In the genomic region with DNA sequence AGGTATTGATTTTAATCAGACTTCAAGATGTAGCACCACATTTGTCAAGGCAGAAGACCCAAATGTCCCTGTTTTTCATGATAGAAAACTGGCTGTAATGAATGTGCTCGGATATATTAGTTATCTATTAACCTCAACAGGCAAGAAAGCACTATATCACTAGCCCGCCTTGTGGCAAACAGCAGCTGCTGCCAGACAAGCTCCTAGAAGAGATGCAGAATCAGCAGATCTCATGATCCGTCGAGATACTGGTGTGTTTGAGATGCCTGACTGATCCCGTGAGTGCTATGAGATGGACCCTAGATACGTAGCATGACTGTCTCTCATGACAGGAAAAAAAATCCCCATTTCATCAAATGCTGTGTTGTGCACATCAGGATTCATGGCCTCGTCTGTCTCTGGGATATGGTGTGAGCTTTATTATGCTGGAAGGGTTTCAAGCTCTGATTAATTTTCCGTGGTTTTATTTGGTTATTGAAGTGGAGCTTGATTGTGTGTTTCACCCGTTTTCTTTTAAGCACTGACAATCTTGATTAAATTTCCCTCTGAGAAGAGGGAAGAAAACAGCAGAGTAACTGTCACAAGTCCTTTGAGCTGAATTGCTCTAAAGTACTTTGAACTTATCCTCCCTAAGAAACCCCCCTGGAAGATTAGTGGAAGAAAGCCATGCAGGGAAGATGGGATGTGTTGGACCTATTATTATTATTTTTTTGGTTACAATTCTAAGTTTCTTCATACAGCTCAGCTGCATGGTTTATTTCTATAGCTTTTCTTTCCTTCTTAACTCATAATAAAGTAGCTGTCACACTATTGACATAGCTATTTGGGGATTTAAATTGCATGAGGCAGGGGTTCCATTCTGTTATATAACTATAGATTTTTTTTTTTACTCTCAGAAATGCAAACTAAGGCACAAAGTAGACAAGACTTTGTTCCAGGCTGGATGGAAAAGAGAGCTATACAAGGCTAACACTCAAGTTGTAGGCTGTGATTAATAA, we compare ENCODE assay signal across 15 mouse cellular contexts.
DNase-seq lines count a peak whose midpoint lies in the region; ATAC-seq lines count a peak whose summit lies in the region.
"Had no signal": no experiment of that assay in that cellular context is flagged by ENCODE, and none has a peak within 500 bp of the region (broad histone marks: within the 10 kb centered on the region; RNA-seq: fewer than 3 reads in every experiment).

No protein-coding gene starts in this region.

- DNase-seq in kidney, adult 8-10 months = peak; percentile 2 to 4
- peak; percentile 9 to 25 for DNase-seq in kidney, postnatal 36 days
- DNase-seq in frontal cortex, postnatal 14 days (ENCODE audit: low spot score in 2 of 2) = no peak
- DNase-seq in right cerebral cortex, adult 18-20 months = no peak
- DNase-seq in adipocyte (ENCODE audit: low spot score) = no peak
- DNase-seq: cerebellum, adult 11-12 months; layer of hippocampus, postnatal 36 days; lung, postnatal 4 days; thymus, postnatal 36 days had no signal

- H3K4me1 ChIP-seq in kidney, embryonic 16.5 days (ENCODE audit: insufficient read depth, low read length) = no peaks in the 10 kb centered on the region
- H3K4me1 ChIP-seq in hindbrain, embryonic 15.5 days (replicated peaks) = 0 out of 2 replicates have a peak, but pooled peaks cover 5% of the 10 kb centered on the region
- H3K4me1 ChIP-seq in neural tube, embryonic 15.5 days = peaks cover 4% of the 10 kb centered on the region; the same call in 1 of the 2 replicates
- H3K4me1 ChIP-seq: limb, embryonic 12.5 days had no signal

- H3K36me3 ChIP-seq in kidney, embryonic 16.5 days (ENCODE audit: insufficient read depth, low read length) = no peaks in the 10 kb centered on the region
- no peaks in the 10 kb centered on the region for H3K36me3 ChIP-seq in hindbrain, embryonic 15.5 days
- no peaks in the 10 kb centered on the region for H3K36me3 ChIP-seq in neural tube, embryonic 15.5 days
- H3K36me3 ChIP-seq: limb, embryonic 12.5 days had no signal

- no peak overlapping the region for H3K27ac ChIP-seq in kidney, embryonic 16.5 days (ENCODE audit: low read length)
- no peak overlapping the region for H3K27ac ChIP-seq in hindbrain, embryonic 15.5 days (replicated peaks)
- no peak overlapping the region for H3K27ac ChIP-seq in neural tube, embryonic 15.5 days (replicated peaks)
- H3K27ac ChIP-seq: limb, embryonic 12.5 days had no signal

- no peak for ATAC-seq in kidney, embryonic 16.5 days (ENCODE audit: low FRiP score, low TSS enrichment)
- peak; percentile 23; the same call in 1 of the 2 replicates for ATAC-seq in hindbrain, embryonic 15.5 days (ENCODE audit: low FRiP score, low read depth)
- peak; percentile 50; the same call in 1 of the 2 replicates for ATAC-seq in neural tube, embryonic 15.5 days (ENCODE audit: low FRiP score)
- ATAC-seq: CD4-positive, CD25-positive, alpha-beta regulatory T cell, adult 4 months; inflammation-experienced regulatory T-cells, adult 6 months had no signal

- no peak overlapping the region for H3K9ac ChIP-seq in kidney, embryonic 16.5 days (replicated peaks; ENCODE audit: low read length)
- peak overlapping the region; percentile 6; the same call in 1 of the 2 replicates for H3K9ac ChIP-seq in hindbrain, embryonic 15.5 days
- no peak overlapping the region for H3K9ac ChIP-seq in neural tube, embryonic 15.5 days (replicated peaks)
- H3K9ac ChIP-seq: limb, embryonic 12.5 days had no signal

- WGBS in kidney, embryonic 16.5 days = 42% methylated on average over 9 of the region's 9 CpGs
- WGBS in hindbrain, embryonic 15.5 days = 29% methylated on average over 9 of the region's 9 CpGs
- 41% methylated on average over 9 of the region's 9 CpGs for WGBS in neural tube, embryonic 15.5 days

- H3K27me3 ChIP-seq in kidney, embryonic 16.5 days (ENCODE audit: insufficient read depth, low read length) = no peaks in the 10 kb centered on the region
- 0 out of 2 replicates have a peak, but pooled peaks cover 2% of the 10 kb centered on the region for H3K27me3 ChIP-seq in hindbrain, embryonic 15.5 days
- no peaks in the 10 kb centered on the region for H3K27me3 ChIP-seq in neural tube, embryonic 15.5 days (replicated peaks)
- H3K27me3 ChIP-seq: limb, embryonic 12.5 days had no signal

- no peak overlapping the region for H3K4me2 ChIP-seq in kidney, embryonic 16.5 days (replicated peaks; ENCODE audit: low read depth, low read length)
- peak overlapping the region; percentile 10; the same call in 1 of the 2 replicates for H3K4me2 ChIP-seq in hindbrain, embryonic 15.5 days
- no peak overlapping the region for H3K4me2 ChIP-seq in neural tube, embryonic 15.5 days
- H3K4me2 ChIP-seq: limb, embryonic 12.5 days had no signal

- H3K9me3 ChIP-seq in kidney, embryonic 16.5 days (ENCODE audit: low read length) = no peaks in the 10 kb centered on the region
- H3K9me3 ChIP-seq in hindbrain, embryonic 15.5 days = no peaks in the 10 kb centered on the region
- no peaks in the 10 kb centered on the region for H3K9me3 ChIP-seq in neural tube, embryonic 15.5 days (replicated peaks)
- H3K9me3 ChIP-seq: limb, embryonic 12.5 days had no signal

- no peak overlapping the region for H3K4me3 ChIP-seq in kidney, embryonic 16.5 days (ENCODE audit: low read length)
- no peak overlapping the region for H3K4me3 ChIP-seq in hindbrain, embryonic 15.5 days
- H3K4me3 ChIP-seq in neural tube, embryonic 15.5 days (replicated peaks) = no peak overlapping the region
- H3K4me3 ChIP-seq: limb, embryonic 12.5 days had no signal

Comparison
In these comparisons a context has a peak if more than half of its experiments do, and no peak if none do; other contexts are left out.
1. DNase-seq: peak in kidney, adult 8-10 months (2 of 2) and kidney, postnatal 36 days (2 of 2); none in frontal cortex, postnatal 14 days (0 of 2), right cerebral cortex, adult 18-20 months (single experiment) and adipocyte (single experiment).